Mouse (Mus musculus) lung, embryonic 15.5 days (tissue): Measurements from ENCODE around the gene Vmn2r45. TPM values are rescaled to one million over a fixed set of nuclear protein-coding genes. Genes with fewer than 3 reads are reported as not detected.
"Not testable (repeated sequence)": the region's sequence is repeated elsewhere in the genome, so short reads cannot be mapped to it uniquely, and the experiment has no call there.

ENCODE experiments used
- ATAC-seq: fragments of 200-750 bp; cut with Nextera tagmentation; 2 replicates; pipeline ENCODE4 v1.8.0; 2017; ENCODE audit warnings: moderate number of reproducible peaks, borderline replicate concordance; ENCODE audit not compliant: low FRiP score, low TSS enrichment; ENCODE audit errors: extremely low read depth
- H3K27ac ChIP-seq: fragments of 300-500 bp; sonication (generic); 2 replicates; pipeline ENCODE4 v1.5.1; 2015; ENCODE audit warnings: moderate library complexity, mild to moderate bottlenecking, inconsistent platforms
- H3K27me3 ChIP-seq: fragments of 300-500 bp; sonication (generic); 2 replicates; pipeline ENCODE4 v1.6.1; 2015; ENCODE audit warnings: inconsistent platforms
- H3K36me3 ChIP-seq: fragments of 300-500 bp; sonication (generic); 2 replicates; pipeline ENCODE4 v1.6.1; 2015; ENCODE audit warnings: inconsistent platforms
- H3K4me1 ChIP-seq: fragments of 300-500 bp; sonication (generic); 2 replicates; pipeline ENCODE4 v1.6.1; 2015; ENCODE audit warnings: inconsistent platforms
- H3K4me2 ChIP-seq: fragments of 300-500 bp; sonication (generic); 2 replicates; pipeline ENCODE4 v1.6.1; 2015; ENCODE audit warnings: inconsistent platforms, mild to moderate bottlenecking, moderate library complexity
- H3K4me3 ChIP-seq: fragments of 300-500 bp; sonication (generic); 2 replicates; pipeline ENCODE4 v1.5.1; 2015; ENCODE audit warnings: mild to moderate bottlenecking, inconsistent platforms
- H3K9ac ChIP-seq: fragments of 300-500 bp; sonication (generic); 2 replicates; pipeline ENCODE4 v1.6.1; 2015; ENCODE audit warnings: inconsistent platforms
- H3K9me3 ChIP-seq: fragments of 300-500 bp; sonication (generic); 2 replicates; pipeline ENCODE4 v1.6.1; 2016; ENCODE audit warnings: inconsistent platforms
- WGBS: fragments of 180-500 bp; shearing (Covaris S2); methylation state at CpG from one replicate; pipeline ENCODE4 v1.1.7; 2015; 5-methylcytosine and 5-hydroxymethylcytosine counted together
- polyA plus RNA-seq: library from polyadenylated mRNA; unstranded; fragments of >200 nt; fragmentation: Nextera tagmentation; extraction: Ambion mirVana; gene quantifications from 2 replicates; pipeline ENCODE4 v1.2.1, GENCODE M21; 2015

Gene Vmn2r45
- polyA plus RNA-seq = not detected in 2 replicates

DNA sequence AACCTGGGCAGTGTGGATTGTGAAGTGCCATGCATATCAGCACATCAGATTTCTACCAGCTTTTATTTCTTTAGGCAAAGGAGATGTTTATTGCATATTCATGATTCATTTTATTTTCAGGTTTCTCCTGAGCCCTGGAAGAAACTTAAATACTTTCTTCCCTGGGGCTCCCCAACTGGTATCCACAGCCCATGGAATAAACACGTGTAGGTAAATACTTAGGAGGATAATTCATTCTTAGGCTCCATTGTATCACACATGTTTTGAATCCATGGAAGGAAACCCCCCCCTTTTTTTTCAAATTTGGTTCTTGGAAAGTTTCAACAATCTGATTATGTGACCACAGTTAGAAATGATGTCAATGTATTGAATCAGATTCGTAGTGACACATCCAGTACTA lies at the start of gene Vmn2r45:
Vmn2r45 (minus strand) TSS at position 101 of the 400 bp plus-strand sequence.
- H3K27ac ChIP-seq, H3K4me3 ChIP-seq, H3K4me2 ChIP-seq, H3K9ac ChIP-seq, H3K27me3 ChIP-seq, H3K9me3 ChIP-seq, H3K36me3 ChIP-seq, ATAC-seq, H3K4me1 ChIP-seq: not testable (repeated sequence)
- WGBS = 41% methylated on average over 2 of the region's 2 CpGs

Other genes with a start within 250 kb of the Vmn2r45 start
- not detected in 2 replicates for gene Vmn2r43, start 228.5 kb downstream of the Vmn2r45 start, polyA plus RNA-seq
- not detected in 2 replicates for gene Vmn2r44, start 105.7 kb downstream of the Vmn2r45 start, polyA plus RNA-seq